Mouse (Mus musculus) lung, embryonic 14.5 days (tissue): ENCODE results near the gene Lrrk1. TPM values are rescaled to one million over a fixed set of nuclear protein-coding genes. Genes with fewer than 3 reads are reported as not detected.

Experiments used
- ATAC-seq: fragments of 200-750 bp; cut with Nextera tagmentation; 2 replicates; pipeline ENCODE4 v1.8.0; 2017; ENCODE audit warnings: mild to moderate bottlenecking, moderate TSS enrichment, moderate library complexity; ENCODE audit not compliant: insufficient read depth
- DNase-seq: peaks from one replicate; pipeline ENCODE4 v3.0.0-alpha.2; 2015
- H3K27ac ChIP-seq: fragments of 300-500 bp; sonication (generic); 2 replicates; pipeline ENCODE4 v1.5.1; 2014; ENCODE audit warnings: low read depth, mild to moderate bottlenecking, moderate library complexity
- H3K27me3 ChIP-seq: fragments of 300-500 bp; sonication (generic); 2 replicates; pipeline ENCODE4 v1.6.1; 2014; ENCODE audit warnings: low read length, control low read depth; ENCODE audit not compliant: insufficient read depth
- H3K36me3 ChIP-seq: fragments of 300-500 bp; sonication (generic); 2 replicates; pipeline ENCODE4 v1.6.1; 2014; ENCODE audit warnings: control low read depth; ENCODE audit not compliant: insufficient read depth
- H3K4me1 ChIP-seq: fragments of 300-500 bp; sonication (generic); 2 replicates; pipeline ENCODE4 v1.6.1; 2014; ENCODE audit warnings: antibody characterized with exemption, control low read depth; ENCODE audit not compliant: insufficient read depth
- H3K4me2 ChIP-seq: fragments of 300-500 bp; sonication (generic); 2 replicates; pipeline ENCODE4 v1.6.1; 2014; ENCODE audit warnings: mild to moderate bottlenecking
- H3K4me3 ChIP-seq: fragments of 300-500 bp; sonication (generic); 2 replicates; pipeline ENCODE4 v1.5.1; 2014; ENCODE audit warnings: low read depth, low read length
- H3K9ac ChIP-seq: fragments of 300-500 bp; sonication (generic); 2 replicates; pipeline ENCODE4 v1.6.1; 2014
- H3K9me3 ChIP-seq: fragments of 300-500 bp; sonication (generic); 2 replicates; pipeline ENCODE4 v1.6.1; 2016; ENCODE audit warnings: low read depth, low read length, control low read depth
- CTCF ChIP-seq: IDR thresholded peaks from 2 replicates; pipeline ENCODE4 v1.5.1; 2016; ENCODE audit warnings: antibody characterized with exemption, low read depth
- WGBS: fragments of 180-500 bp; shearing (Covaris S2); extraction: QIAGEN DNeasy Blood & Tissue Kit; methylation state at CpG from one replicate; pipeline ENCODE4 v1.1.7; 2014; 5-methylcytosine and 5-hydroxymethylcytosine counted together
- polyA plus RNA-seq: library from polyadenylated mRNA; unstranded; fragments of >200 nt; fragmentation: Nextera tagmentation; extraction: Ambion mirVana; gene quantifications from 2 replicates; pipeline ENCODE4 v1.2.1, GENCODE M21; 2014

Gene Lrrk1
- polyA plus RNA-seq, 1 experiment from 2014 or later: 25.8 TPM

GRCm38 (mm10) chr7:66245646-66246045 is 142.5 kb downstream of the Lrrk1 start:
- Histone ChIP-seq H3K4me1 (0 out of 2 replicates have a peak, but pooled peaks cover 5% of the 10 kb centered on the region), H3K36me3 (no peaks in the 10 kb centered on the region), H3K9me3 (no peaks in the 10 kb centered on the region), H3K9ac (no peak overlapping the region), H3K4me2 (no peak overlapping the region), H3K27ac (no peak overlapping the region), H3K4me3 (no peak overlapping the region), H3K27me3 (no peaks in the 10 kb centered on the region)
- DNase-seq: no peak
- 78% methylated on average over 5 of the region's 5 CpGs for WGBS
- ATAC-seq: no peak
- no peak for TF ChIP-seq CTCF

GRCm38 (mm10) chr7:66243766-66244325 is 144.3 kb downstream of the Lrrk1 start:
- no peaks in the 10 kb centered on the region for H3K27me3 ChIP-seq
- ATAC-seq (no peak), DNase-seq (no peak)
- H3K9me3 ChIP-seq: no peaks in the 10 kb centered on the region; the same call in 1 of the 2 replicates
- no peak overlapping the region for H3K9ac ChIP-seq
- no peak overlapping the region for H3K27ac ChIP-seq
- no peak for TF ChIP-seq CTCF
- no peak overlapping the region for H3K4me2 ChIP-seq
- H3K4me1 ChIP-seq: 0 out of 2 replicates have a peak, but pooled peaks cover 5% of the 10 kb centered on the region
- 56% methylated on average over 7 of the region's 7 CpGs for WGBS
- H3K36me3 ChIP-seq: no peaks in the 10 kb centered on the region
- H3K4me3 ChIP-seq: no peak overlapping the region

GRCm38 (mm10) chr7:66241855-66242412 is 146.2 kb downstream of the Lrrk1 start:
- no peak for ATAC-seq
- H3K4me3 ChIP-seq: no peak overlapping the region
- no peak for TF ChIP-seq CTCF
- 82% methylated on average over 4 of the region's 4 CpGs for WGBS
- H3K4me1 ChIP-seq: no peaks in the 10 kb centered on the region
- H3K9ac ChIP-seq: no peak overlapping the region
- no peaks in the 10 kb centered on the region for H3K36me3 ChIP-seq
- no peaks in the 10 kb centered on the region; the same call in 1 of the 2 replicates for H3K9me3 ChIP-seq
- no peak overlapping the region for H3K27ac ChIP-seq
- H3K27me3 ChIP-seq: no peaks in the 10 kb centered on the region
- no peak for DNase-seq
- no peak overlapping the region for H3K4me2 ChIP-seq

GRCm38 (mm10) chr7:66238157-66238556 is 150.0 kb downstream of the Lrrk1 start:
- H3K36me3 ChIP-seq: no peaks in the 10 kb centered on the region
- no peak for TF ChIP-seq CTCF
- no peaks in the 10 kb centered on the region for H3K27me3 ChIP-seq
- H3K4me2 ChIP-seq: no peak overlapping the region
- WGBS: 95% methylated on average over 3 of the region's 3 CpGs
- DNase-seq (no peak), ATAC-seq (no peak)
- H3K9ac ChIP-seq: no peak overlapping the region
- H3K4me3 ChIP-seq: no peak overlapping the region
- peaks cover 1% of the 10 kb centered on the region; the same call in 1 of the 2 replicates for H3K4me1 ChIP-seq
- no peaks in the 10 kb centered on the region; the same call in 1 of the 2 replicates for H3K9me3 ChIP-seq
- H3K27ac ChIP-seq: no peak overlapping the region

- peak overlapping the region; percentile 36; the same call in 1 of the 2 replicates for H3K27ac ChIP-seq
- DNase-seq (no peak), ATAC-seq (no peak)
- TF ChIP-seq CTCF: no peak
- WGBS: 71% methylated on average over 6 of the region's 6 CpGs
- no peaks in the 10 kb centered on the region for H3K27me3 ChIP-seq
- H3K4me2 ChIP-seq: no peak overlapping the region
- H3K36me3 ChIP-seq: no peaks in the 10 kb centered on the region
- peaks cover 10% of the 10 kb centered on the region for H3K4me1 ChIP-seq
- no peak overlapping the region for H3K4me3 ChIP-seq
- no peak overlapping the region for H3K9ac ChIP-seq
- H3K9me3 ChIP-seq: no peaks in the 10 kb centered on the region
Observed at GRCm38 (mm10) chr7:66233947-66234516, 154.1 kb downstream of the Lrrk1 start.

GRCm38 (mm10) chr7:66233141-66233946 is 154.8 kb downstream of the Lrrk1 start:
- TF ChIP-seq CTCF: no peak
- no peak overlapping the region for H3K4me3 ChIP-seq
- H3K27ac ChIP-seq: peak overlapping the region; percentile 36
- H3K36me3 ChIP-seq: no peaks in the 10 kb centered on the region
- no peaks in the 10 kb centered on the region for H3K9me3 ChIP-seq
- H3K4me2 ChIP-seq: no peak overlapping the region
- ATAC-seq (peak; percentile 15; the same call in 1 of the 2 replicates), DNase-seq (no peak)
- no peaks in the 10 kb centered on the region for H3K27me3 ChIP-seq
- 64% methylated on average over 4 of the region's 4 CpGs for WGBS
- peaks cover 10% of the 10 kb centered on the region for H3K4me1 ChIP-seq
- no peak overlapping the region for H3K9ac ChIP-seq

- Histone ChIP-seq H3K27ac (no peak overlapping the region), H3K9me3 (no peaks in the 10 kb centered on the region), H3K4me3 (no peak overlapping the region), H3K27me3 (no peaks in the 10 kb centered on the region), H3K4me1 (peaks cover 10% of the 10 kb centered on the region), H3K9ac (no peak overlapping the region), H3K36me3 (no peaks in the 10 kb centered on the region), H3K4me2 (no peak overlapping the region)
- no peak for TF ChIP-seq CTCF
- DNase-seq: no peak
- no peak for ATAC-seq
- 89% methylated on average over 4 of the region's 4 CpGs for WGBS
Observed at GRCm38 (mm10) chr7:66231861-66232260, 156.3 kb downstream of the Lrrk1 start.
